Mouse (Mus musculus): Measurements from ENCODE around the gene Cpsf6. TPM values are rescaled to one million over a fixed set of nuclear protein-coding genes. Genes with fewer than 3 reads are reported as not detected.

Gene Cpsf6
- polyA plus RNA-seq (2015; fragmentation: Nextera tagmentation; extraction: Ambion mirVana) = 161 and 169 TPM in 2 replicates

DNA sequence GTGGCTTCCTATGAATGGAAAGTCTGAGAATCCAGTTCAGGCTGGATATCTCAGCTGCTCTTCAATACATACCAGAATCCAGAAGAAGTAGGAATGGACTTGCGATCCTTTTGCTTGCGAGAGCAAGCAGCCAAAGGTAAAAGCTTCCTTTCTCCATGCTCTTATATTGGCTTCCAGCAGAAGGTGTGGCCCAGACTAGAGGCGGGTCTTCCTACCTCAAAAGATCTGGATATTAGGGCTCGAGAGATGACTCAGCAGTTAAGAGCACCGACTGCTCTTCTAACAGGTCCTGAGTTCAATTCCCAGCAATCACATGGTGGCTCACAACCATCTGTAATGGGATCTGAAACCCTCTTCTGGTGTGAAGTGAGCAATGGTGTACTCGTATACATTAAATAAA is at the start of gene Cpsf6:
Gene Cpsf6 (minus strand): TSS at position 108 of the 400 bp plus-strand sequence.
- H3K36me3 ChIP-seq = no peaks in the 10 kb centered on the region
- no peak within 1 kb of the TSS for H3K4me3 ChIP-seq
- H3K4me2 ChIP-seq = no peak within 1 kb of the TSS
- H3K27ac ChIP-seq = no peak within 1 kb of the TSS
- no peak for ATAC-seq (ENCODE audit: insufficient number of reproducible peaks, insufficient read depth, low FRiP score, low TSS enrichment, low read depth)
- H3K9ac ChIP-seq = no peak within 1 kb of the TSS
- H3K9me3 ChIP-seq = no peaks in the 10 kb centered on the region
- H3K27me3 ChIP-seq = no peaks in the 10 kb centered on the region
- H3K4me1 ChIP-seq = peaks cover 7% of the 10 kb centered on the region; the same call in 1 of the 2 replicates
- WGBS = 81% methylated on average over 6 of the region's 6 CpGs

DNA sequence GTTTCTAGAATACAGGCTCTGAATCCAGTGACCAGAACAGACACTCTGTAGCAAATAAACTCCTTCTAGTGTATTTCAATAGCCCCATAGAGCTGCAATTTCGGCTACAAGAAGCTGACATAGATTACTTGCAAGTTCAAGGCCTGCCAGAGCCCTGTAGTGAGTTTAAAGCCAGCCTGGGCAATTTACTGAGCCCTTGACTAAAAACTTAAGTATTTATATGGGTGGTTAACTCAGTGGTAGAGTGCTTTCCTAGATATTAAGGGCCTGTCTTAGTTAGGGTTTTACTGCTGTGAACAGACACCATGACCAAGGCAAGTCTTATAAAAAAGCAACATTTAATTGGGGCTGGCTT is 46.8 kb upstream of the Cpsf6 start:
- Histone ChIP-seq H3K4me2 (no peak overlapping the region), H3K9me3 (no peaks in the 10 kb centered on the region), H3K4me3 (no peak overlapping the region), H3K4me1 (no peaks in the 10 kb centered on the region), H3K36me3 (no peaks in the 10 kb centered on the region), H3K9ac (no peak overlapping the region), H3K27ac (no peak overlapping the region), H3K27me3 (no peaks in the 10 kb centered on the region)
- no peak for ATAC-seq (ENCODE audit: insufficient number of reproducible peaks, insufficient read depth, low FRiP score, low TSS enrichment, low read depth)
- WGBS = 69% methylated on average over 1 of the region's 1 CpGs

DNA sequence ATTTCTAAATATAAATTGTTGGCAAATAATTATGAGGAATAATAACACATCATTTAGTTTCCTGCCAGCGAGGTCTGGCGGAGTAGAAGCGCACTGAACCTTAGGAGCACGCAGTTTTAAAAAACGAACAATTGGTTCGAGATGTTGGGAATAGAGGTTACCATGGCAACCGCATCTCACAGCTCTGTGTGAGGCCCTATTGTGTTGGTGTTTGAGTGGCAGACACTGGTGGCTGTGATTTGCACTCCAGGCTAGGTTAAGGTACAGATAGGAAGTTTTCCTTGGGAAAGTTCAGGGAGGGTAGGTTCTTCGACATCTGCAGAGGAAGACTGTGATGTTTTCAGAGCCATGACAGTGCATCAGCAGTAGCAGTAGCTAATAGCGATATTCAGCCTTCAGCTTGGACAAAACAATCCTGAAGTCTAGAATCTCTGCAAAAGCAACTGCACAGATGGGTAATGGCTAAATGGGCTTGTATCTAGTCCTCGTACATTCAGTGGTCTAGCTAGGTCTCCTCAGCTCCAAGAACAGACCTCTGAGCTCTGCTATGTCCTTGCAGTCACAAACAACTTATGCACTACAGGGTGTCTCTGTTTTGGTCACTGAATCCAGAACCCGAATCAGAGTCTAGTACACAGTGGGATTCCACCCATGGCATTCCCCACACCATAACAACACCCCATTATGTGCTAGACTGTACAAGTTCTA is 46.2 kb upstream of the Cpsf6 start:
- no peak overlapping the region for H3K4me3 ChIP-seq
- no peak overlapping the region for H3K9ac ChIP-seq
- H3K36me3 ChIP-seq = no peaks in the 10 kb centered on the region
- no peak overlapping the region for H3K4me2 ChIP-seq
- H3K4me1 ChIP-seq = no peaks in the 10 kb centered on the region
- 50% methylated on average over 11 of the region's 11 CpGs for WGBS
- H3K27me3 ChIP-seq = no peaks in the 10 kb centered on the region
- H3K27ac ChIP-seq = no peak overlapping the region
- H3K9me3 ChIP-seq = no peaks in the 10 kb centered on the region
- ATAC-seq (ENCODE audit: insufficient number of reproducible peaks, insufficient read depth, low FRiP score, low TSS enrichment, low read depth) = no peak

DNA sequence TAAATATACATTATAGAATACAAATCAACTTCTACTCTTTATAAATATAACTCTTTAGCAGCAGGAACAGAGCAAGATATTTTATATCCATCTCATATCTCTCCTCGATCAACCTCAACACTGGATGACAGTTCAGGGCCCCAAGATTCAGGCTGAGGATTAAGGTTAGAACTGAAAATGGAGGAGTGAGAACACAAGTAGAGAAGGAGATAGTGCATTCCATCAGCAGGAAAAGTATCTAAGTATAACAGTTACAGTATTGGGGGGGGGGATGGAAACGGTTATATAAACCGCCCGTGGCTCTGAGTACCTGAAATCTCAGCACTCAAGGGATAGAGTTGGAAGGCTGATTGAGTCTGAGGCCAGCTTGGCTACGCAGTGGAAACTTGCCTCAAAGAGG is 45.2 kb upstream of the Cpsf6 start:
- 87% methylated on average over 5 of the region's 5 CpGs for WGBS
- H3K4me3 ChIP-seq = no peak overlapping the region
- no peak overlapping the region for H3K9ac ChIP-seq
- no peaks in the 10 kb centered on the region; the same call in 1 of the 2 replicates for H3K27me3 ChIP-seq
- H3K4me1 ChIP-seq = no peaks in the 10 kb centered on the region
- H3K36me3 ChIP-seq = no peaks in the 10 kb centered on the region
- ATAC-seq (ENCODE audit: insufficient number of reproducible peaks, insufficient read depth, low FRiP score, low TSS enrichment, low read depth) = no peak
- H3K27ac ChIP-seq = no peak overlapping the region
- H3K9me3 ChIP-seq = no peaks in the 10 kb centered on the region
- no peak overlapping the region for H3K4me2 ChIP-seq

DNA sequence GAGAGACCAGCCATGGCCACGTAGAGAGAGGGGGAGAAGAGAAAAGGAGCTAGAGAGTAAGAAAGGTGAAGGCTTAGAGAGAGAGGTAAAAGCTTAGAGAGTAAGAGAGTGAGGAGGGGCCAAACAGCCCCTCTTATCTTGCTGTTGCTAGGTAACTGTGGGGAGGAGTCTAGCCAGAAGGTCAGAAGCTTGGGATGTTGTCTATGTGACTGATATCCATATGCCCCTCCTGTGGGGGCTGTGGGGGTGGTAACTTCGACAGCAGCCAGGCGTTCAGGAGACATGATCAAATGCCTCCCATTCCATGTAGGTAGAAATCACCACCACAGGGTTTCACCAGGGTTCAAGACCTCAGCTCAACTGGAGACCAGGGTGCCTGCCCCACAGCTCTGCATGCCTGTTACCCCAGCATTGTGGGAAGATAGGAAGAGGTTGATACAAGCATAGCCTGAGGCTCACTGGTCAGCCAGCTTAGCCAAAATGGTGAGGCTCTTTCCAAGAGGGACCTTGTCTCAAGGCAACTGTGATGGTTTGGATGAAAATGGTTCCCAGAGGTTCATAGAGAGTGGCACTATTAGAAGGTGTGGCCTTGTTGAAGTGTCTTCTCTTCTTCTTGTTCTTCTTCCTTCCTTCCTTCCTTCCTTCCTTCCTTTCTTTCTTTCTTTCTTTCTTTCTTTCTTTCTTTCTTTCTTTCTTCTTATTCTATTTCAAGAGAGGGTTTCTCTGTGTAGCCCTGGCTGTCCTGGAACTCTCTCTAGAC is 44.5 kb upstream of the Cpsf6 start:
- Histone ChIP-seq H3K4me2 (no peak overlapping the region), H3K9ac (no peak overlapping the region), H3K4me3 (no peak overlapping the region), H3K9me3 (no peaks in the 10 kb centered on the region), H3K36me3 (no peaks in the 10 kb centered on the region), H3K4me1 (no peaks in the 10 kb centered on the region), H3K27ac (no peak overlapping the region), H3K27me3 (no peaks in the 10 kb centered on the region; the same call in 1 of the 2 replicates)
- 68% methylated on average over 3 of the region's 3 CpGs for WGBS
- ATAC-seq (ENCODE audit: insufficient number of reproducible peaks, insufficient read depth, low FRiP score, low TSS enrichment, low read depth) = no peak

DNA sequence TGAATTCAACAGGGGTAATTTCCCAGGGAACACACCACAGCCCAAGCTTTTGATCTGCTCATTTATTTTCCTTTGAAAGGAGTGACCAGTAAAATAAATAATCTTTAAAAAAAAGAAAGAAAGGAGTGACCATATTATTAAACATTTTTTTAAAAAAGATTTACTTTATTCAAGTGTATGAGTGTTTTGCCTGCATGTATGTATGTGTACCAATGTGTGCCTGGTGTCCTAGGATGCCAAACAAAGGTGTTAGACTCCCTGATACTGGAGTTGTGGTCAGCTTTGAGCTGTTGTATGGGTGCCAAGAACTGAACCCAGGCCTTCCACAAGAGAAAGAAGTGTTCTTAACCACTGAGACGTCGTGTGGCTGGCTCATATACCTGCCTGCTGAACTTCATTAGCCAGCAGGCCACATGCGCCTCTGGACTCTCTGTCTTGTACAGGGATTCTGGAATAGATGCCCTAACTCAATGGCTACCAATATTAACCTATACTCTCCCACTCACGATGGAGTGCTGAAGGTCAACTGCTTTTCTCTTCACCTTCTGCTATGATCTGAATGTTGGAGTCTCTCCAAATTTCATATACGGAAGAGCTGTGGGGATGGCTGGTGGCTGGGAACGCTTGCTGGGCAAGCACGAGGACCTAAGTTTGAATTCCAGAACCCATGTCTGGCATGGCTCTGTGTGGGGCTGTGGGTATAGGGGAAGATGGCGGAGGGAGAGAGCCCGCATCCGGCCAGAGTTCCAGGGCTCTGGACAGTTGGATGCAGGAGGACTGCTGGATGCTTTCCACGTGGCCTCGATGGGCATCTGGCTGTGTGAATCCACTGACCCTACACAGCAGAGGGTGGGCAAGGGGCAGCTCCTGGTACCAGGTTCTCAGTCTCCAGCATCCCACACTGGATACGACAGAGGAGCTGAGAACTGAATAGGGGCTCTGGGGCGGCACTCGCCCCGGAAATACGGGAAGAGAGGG is 43.5 kb upstream of the Cpsf6 start:
- H3K9me3 ChIP-seq = no peaks in the 10 kb centered on the region

DNA sequence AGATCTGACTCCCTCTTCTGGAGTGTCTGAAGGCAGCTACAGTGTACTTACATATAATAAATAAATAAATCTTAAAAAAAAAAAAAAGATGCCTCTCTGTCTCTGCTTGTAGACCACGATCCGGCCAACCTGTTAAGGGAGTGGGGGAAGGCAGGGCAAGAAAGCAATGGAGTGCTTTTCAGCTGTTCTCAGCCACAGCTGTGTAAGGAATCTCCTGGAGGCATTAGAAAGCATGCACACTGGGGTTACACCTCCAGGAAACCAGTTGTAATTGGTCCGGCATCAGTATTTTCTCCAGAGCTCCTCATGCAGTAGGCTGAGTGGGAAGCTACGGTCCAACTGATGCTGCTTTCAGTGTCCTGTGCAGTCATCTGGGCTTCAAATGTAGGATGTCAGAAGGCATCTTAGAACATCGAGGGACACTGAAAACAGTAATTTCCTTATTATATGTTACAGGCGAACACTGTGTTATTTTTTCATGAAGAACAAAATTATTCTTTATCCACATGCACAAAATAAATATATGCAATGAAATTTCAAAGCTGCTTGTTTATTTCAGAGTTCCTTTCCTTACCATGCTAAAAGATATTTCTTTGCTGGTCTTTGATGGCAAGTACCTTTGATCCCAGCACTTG is 42.5 kb upstream of the Cpsf6 start:
- H3K4me1 ChIP-seq = peaks cover 17% of the 10 kb centered on the region
- no peaks in the 10 kb centered on the region for H3K9me3 ChIP-seq
- H3K4me3 ChIP-seq = no peak overlapping the region
- H3K36me3 ChIP-seq = no peaks in the 10 kb centered on the region
- 72% methylated on average over 6 of the region's 6 CpGs for WGBS
- no peak for ATAC-seq (ENCODE audit: insufficient number of reproducible peaks, insufficient read depth, low FRiP score, low TSS enrichment, low read depth)
- no peak overlapping the region for H3K9ac ChIP-seq
- H3K4me2 ChIP-seq = no peak overlapping the region
- H3K27ac ChIP-seq = no peak overlapping the region
- peaks cover 5% of the 10 kb centered on the region for H3K27me3 ChIP-seq

More for the DNA sequence above, 43.5 kb upstream of the Cpsf6 start:
- H3K27ac ChIP-seq = no peak overlapping the region
- no peak for ATAC-seq (ENCODE audit: insufficient number of reproducible peaks, insufficient read depth, low FRiP score, low TSS enrichment, low read depth)
- no peak overlapping the region for H3K9ac ChIP-seq
- 83% methylated on average over 17 of the region's 17 CpGs for WGBS
- no peaks in the 10 kb centered on the region for H3K36me3 ChIP-seq
- no peak overlapping the region for H3K4me2 ChIP-seq
- H3K4me3 ChIP-seq = no peak overlapping the region
- H3K27me3 ChIP-seq = peaks cover 5% of the 10 kb centered on the region
- peaks cover 6% of the 10 kb centered on the region; the same call in 1 of the 2 replicates for H3K4me1 ChIP-seq

DNA sequence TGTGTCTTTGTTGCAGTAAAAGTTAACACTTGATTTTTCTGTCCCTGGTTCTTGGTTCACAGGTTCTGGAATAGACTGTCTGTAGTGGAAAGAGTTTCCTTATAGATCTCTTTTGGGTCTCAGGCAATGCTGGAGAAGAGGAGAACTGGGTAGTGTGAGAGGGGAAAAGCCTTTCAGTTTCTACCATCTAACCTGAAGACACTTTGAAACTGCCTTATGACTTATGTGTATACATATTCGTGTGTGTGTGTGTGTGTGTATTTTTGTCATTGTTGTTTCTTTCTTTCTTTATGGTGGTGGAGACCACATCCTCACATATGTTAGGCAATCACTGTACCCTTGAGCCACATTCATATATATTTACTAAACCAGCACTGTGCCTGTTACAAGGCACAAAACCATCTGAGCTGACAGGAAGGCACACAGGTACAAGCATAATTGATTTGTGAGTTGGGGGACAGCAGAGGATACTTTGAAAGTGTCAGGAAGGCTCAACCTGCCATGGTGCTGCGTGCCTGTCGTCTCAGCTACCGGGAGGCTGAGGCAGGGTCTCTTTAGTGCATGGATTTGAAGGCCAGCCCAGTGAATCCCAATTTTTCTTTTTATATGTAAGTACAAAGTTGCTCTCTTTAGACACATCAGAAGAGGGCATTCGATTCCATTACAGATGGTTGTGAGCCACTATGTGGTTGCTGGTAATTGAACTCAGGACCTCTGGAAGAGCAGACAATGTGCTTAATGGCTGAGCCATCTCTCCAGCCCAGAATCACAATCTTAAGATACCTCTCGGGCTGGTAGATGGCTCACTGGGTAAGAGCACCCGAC is 41.7 kb upstream of the Cpsf6 start:
- Histone ChIP-seq H3K27ac (no peak overlapping the region), H3K4me1 (peaks cover 20% of the 10 kb centered on the region), H3K9ac (no peak overlapping the region), H3K27me3 (peaks cover 5% of the 10 kb centered on the region), H3K4me3 (no peak overlapping the region), H3K4me2 (no peak overlapping the region), H3K36me3 (no peaks in the 10 kb centered on the region), H3K9me3 (no peaks in the 10 kb centered on the region)
- no peak for ATAC-seq (ENCODE audit: insufficient number of reproducible peaks, insufficient read depth, low FRiP score, low TSS enrichment, low read depth)
- 78% methylated on average over 7 of the region's 7 CpGs for WGBS

DNA sequence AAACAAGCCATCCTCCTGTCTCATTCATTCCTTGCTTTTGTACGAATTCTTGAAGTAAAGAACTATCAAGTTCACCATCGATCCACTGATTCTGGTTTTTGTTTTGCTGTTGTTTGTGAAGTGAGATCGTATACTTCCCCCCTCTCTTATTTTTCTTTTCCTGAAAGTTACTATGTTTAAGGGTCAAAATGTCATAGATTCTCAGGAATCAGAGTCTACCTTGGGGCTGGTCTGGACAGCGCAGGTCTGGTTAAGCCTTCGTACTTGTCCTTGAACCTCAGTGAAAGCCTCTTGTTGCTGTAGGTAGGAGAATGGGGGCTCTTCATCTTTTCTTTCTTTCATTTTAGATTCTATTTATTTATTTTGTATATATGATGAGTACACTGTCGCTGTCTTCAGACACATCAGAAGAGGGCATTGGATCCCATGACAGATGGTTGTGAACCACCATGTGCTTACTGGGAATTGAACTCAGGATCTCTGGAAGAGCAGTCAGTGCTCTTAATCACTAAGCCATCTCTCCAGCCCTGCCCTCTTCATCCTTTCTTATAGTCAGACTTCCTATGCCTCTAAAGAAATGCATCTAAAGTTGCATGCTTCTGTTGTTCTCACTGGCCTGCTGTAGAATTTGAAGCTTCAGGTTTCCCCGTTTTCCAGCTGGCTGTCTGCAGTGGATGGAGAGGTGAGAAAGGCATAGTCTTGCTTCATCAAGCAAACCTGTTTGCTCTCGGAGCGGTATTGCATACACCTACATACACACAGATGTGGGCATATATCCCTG is 40.9 kb upstream of the Cpsf6 start:
- 81% methylated on average over 9 of the region's 9 CpGs for WGBS
- ATAC-seq (ENCODE audit: insufficient number of reproducible peaks, insufficient read depth, low FRiP score, low TSS enrichment, low read depth) = no peak
- peaks cover 20% of the 10 kb centered on the region for H3K4me1 ChIP-seq

More for the DNA sequence above, 40.9 kb upstream of the Cpsf6 start:
- no peaks in the 10 kb centered on the region for H3K36me3 ChIP-seq
- H3K27ac ChIP-seq = no peak overlapping the region
- H3K4me2 ChIP-seq = no peak overlapping the region
- no peaks in the 10 kb centered on the region for H3K9me3 ChIP-seq
- no peak overlapping the region for H3K4me3 ChIP-seq
- no peak overlapping the region for H3K9ac ChIP-seq
- peaks cover 5% of the 10 kb centered on the region for H3K27me3 ChIP-seq

Data from embryonic facial prominence, embryonic 13.5 days (tissue).